Mouse (Mus musculus) layer of hippocampus, postnatal 25 days (tissue): ENCODE results near the gene Qk. TPM values are rescaled to one million over a fixed set of nuclear protein-coding genes. Genes with fewer than 3 reads are reported as not detected.
A peak's percentile ranks its signal among the peaks of the same experiment; 100 is the strongest.

Source experiments
- DNase-seq, 2 experiments: peaks; one replicate each; pipeline ENCODE4 v3.0.0; 2022; ENCODE audit warnings: mixed read lengths in 2 of 2, low spot score in 1 of 2; ENCODE audit errors: extremely low spot score in 1 of 2
- total RNA-seq, 2 experiments: library from RNA; stranded (reverse); gene quantifications; 2 replicates each; pipeline ENCODE4 v1.2.3; 2021

Gene Qk
- total RNA-seq, 2 experiments from 2014 or later, result 413 to 454 TPM

DNA sequence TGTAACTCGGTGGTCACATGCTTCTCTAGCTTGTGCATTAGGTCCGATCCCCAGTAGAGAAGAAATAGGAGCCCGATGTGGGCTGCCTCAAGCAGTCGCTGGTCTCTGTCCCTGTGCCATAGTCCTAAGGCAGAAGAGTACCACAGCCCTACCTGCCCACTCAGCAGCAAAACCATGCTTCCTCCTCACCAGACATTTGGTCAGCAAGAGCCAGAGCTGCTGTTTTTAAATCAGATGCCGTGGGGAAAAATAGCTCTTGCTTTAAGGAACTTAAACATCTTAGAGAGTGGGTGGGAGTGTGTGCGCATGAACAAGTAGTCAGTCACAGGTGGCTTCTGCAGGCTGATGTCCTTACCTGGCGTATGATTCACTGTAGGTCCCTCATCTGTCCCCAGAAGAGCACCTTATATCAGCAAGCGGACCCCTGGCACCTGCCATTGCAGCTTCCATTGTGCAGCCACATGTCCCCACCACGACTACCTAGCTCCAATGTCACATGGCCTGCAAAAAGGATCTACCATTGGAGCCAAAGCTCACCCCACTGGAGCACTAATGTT lies 9.0 kb upstream of the Qk start:
- DNase-seq, result peak in 1 of 2 experiments; percentile 10

GRCm38 (mm10) chr17:10327584-10328210 lies 8.0 kb upstream of the Qk start:
- peak in 1 of 2 experiments; percentile 7 for DNase-seq

- DNase-seq, result peak in 1 of 2 experiments; percentile 6
Measured at GRCm38 (mm10) chr17:10326596-10327045, 7.0 kb upstream of the Qk start.

DNA sequence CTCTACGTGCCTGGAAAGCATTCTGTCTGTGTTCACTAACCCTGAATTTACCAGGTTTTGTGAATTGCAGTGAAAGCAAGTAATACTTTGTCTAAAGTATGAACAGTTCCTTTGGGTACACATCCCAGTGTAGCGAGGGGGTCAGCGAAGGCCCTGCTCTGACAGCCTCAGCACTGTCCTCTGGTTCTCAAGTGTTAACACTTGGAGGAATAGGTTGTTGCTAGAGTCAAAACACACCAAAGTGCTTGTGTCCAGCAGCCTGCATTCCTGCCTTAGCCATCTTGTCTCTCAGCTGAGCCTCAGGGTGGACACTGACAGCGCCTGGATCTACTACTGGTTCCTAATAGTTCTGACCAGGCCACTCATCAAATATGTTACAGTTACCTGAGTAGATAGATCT lies 6.3 kb upstream of the Qk start:
- peak in 1 of 2 experiments; percentile 6 for DNase-seq

DNA sequence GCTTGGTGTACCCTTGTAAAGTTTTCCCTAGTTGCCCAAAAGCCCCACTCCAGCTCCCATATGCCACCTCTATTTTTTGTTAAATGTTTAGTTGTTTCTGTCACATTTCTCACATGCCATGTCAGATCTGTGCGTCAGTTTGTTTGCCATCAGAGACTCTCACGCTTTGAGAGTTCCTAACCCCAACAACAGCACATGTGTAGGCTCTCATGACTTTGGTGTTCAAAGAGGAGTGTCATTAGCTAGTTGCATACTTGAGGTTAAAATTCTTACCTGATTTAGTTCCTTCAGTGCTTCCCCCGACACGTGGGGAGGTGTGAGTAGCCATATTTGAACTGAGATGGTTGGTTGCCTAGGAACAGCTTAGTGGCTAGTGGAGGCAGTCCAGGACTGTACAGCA lies 2.1 kb upstream of the Qk start:
- no peak for DNase-seq

DNA sequence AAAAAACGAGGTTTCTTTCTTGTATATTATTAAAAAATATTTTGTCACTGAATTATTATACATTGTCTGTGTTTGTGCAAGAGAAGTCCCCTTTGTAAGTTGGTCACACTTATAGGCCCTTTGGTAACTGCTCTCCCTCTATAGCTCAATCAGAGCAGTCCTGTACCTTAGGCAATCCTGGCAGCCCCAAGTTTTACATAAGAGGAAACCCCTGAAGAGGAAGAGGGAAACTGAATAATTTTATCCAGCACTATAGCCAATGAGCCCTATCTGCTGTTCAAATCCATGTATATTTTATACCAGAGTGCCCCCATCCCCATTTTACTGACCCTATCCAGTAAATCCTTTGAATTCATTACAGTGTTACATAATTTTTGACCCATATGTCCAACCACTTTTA lies 1.4 kb upstream of the Qk start:
- no peak for DNase-seq

DNA sequence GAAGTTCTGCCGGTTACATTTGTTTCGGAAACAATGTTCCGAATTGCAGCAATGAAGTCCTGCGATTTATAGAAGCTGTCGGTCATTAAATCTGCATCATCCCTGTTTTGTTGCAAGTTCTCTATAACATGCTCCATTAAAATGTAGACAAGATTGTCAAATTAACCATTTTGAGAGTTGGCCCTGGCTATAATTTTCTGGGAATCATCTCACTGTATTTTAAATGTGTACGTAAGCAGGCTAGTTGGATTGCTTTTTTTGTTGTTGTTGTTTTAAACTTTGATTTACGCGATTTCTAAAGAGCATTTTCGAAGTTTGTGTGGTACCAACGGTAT lies 769 bp upstream of the Qk start:
- DNase-seq, result no peak

- DNase-seq, result no peak
Measured at GRCm38 (mm10) chr17:10319431-10319684, 296 bp downstream of the Qk start.

GRCm38 (mm10) chr17:10318561-10319430 lies 858 bp downstream of the Qk start:
- DNase-seq, result peak in 1 of 2 experiments; percentile 64

DNA sequence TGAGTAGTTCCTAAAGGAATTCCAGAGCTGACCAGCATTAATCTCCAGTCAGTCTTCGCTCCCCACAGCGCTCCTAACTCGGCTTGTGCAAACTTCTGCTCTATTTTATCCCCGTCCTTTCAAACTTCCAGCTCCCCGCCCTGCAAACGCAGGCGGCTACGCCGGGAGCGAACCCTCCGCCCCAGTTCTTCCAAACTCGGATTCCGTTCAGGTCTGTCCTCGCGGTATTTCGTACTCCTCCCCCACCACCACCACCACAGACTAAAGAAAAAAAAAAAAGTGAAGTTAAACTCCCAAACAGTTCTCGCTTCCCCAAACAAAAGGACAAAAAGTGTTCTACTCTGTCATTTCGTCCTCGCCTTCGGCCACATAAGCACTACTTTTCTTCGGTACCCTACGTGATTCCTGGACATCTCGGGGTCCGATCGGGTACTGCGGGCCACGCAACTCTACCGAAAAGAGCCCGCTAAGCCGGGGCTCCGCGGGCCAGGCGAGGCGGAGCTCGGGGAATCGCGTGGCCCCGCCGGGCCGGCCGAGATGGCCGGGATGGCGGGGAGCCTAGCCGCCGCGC lies 1.6 kb downstream of the Qk start:
- no peak for DNase-seq

GRCm38 (mm10) chr17:10317186-10317585 lies 2.5 kb downstream of the Qk start:
- peak in 1 of 2 experiments; percentile 62 for DNase-seq

DNA sequence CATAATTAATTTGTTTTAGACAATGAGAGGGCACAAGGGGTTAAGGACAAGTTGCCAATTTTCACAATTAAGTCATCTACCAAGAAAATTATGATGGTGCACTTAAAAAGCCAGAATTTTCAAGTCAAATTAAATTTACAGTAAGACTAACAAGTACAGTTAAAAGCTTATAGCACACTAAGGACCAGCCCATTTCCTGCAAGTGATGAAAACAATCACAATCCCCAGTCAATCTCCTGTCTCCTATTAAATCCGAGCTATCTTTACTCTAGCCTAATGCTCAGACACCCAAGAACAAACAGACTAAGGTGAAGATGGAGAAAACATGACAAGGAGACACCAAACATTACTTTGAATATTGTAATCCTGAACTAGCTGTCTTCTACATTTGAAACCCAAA lies 3.2 kb downstream of the Qk start:
- DNase-seq, result no peak

DNA sequence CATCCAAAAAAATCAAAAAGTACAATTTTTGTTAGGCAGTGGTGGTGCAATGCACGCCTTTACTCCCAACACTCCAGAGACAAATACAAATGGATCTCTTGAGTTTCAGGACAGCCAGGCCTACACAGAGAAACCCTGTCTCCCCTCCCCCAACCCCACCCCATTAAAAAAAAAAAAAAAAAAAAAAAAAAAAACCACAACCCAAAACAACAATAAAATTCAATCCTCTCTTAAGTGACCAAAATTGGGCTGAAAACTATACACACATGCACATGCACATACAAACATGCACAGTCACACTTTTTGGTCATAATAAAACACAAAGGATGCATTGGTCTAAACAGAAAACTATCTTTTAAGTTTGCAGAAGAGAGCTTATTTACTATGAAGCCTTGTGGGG lies 9.6 kb downstream of the Qk start:
- DNase-seq, result no peak

DNA sequence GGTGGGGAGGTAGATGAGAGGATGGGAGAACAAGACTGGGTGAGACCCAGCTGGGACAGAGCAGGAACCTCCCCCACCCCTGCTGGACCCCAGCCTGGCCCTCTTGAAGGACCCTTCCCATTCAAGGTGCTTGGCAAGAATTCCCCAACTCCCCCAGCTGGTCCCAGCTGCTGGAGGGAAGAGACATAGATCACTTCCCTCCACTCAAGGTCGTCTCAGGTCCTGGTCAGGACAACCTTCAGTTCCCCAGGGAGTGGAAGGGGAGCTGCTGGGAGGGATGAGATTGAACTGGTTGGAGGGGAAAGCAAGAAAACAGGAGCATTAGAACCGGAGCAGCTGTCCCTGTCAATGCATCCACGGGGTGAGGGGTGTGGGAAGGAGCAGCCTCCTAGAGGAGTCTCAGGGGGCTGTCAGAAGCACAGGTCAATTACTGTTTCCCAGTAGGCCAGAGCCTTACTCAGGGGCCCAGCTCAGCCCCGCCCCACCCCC lies 10.5 kb downstream of the Qk start:
- no peak for DNase-seq

DNA sequence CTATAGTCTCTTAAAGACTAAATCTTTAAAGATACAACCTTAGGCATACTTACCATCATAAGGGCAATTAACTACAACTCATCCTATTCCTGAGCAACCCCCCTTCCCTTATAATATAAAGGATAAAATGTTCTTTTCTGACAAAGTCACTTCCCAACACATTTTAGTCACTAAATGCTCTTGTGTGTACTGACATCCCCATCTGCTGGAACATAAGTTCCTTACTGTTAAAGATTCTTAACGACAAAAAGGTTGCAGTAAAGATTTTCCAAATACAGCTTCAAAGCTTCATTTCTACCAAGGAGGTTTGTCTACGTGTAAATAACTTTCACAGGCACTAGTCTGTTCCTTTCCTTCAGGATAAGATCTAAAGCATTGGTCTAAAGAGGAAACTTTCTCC lies 13.2 kb downstream of the Qk start:
- no peak for DNase-seq

DNA sequence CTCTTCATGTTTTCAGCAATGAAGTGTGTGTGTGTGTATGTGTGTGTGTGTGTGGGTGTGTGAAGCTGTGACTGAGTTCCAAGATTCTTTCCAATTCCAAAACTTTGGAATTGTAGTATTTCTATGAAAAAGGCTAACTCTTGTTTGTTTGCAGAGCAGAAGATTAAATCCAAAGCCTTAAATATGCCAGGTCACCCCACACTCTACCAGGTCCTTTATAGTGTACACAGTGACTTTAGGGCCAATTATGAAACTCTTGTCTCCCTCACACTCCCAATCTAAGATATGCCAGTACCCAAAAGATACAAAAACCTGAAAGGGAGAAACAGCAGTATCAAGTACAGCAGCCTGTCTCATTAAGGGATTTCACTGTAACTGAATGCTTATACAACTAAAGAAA lies 15.7 kb downstream of the Qk start:
- DNase-seq, result no peak

DNA sequence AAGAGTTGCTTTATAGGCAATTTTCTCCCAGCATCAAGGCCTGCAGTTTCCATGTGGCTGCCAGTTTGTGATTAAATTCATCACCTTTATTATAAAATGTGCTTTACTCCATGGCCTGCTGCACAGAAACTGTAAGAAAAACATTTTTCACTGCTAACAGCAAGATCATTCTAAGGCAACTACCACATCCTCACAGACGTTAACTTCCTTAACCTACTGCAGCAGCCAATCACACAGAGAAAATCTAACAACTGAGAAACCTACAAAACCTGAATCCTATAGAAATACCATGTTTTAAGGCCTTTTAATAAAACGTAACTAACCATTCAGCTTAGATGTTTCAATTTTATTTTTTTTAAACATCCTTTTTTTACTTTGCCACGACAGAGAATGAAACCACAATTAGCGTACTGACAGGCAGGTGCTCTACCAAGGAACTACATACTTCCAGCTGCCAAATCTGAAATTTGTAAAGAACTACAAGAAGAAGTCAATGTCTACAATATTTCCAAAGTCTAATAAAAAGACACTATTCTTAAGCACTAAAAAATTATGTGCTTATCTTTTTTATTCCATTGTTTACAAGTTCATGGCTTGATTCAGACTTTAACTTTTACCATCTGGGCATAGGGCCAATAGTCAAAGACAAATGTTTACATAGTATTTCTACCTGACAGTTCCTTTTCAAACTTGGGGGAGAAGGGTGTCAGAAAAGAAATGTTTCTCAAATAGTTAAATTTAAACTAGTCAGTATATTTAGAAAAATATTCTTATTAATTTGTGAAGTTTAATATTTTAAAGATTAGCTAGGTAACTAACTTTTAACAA lies 18.5 kb downstream of the Qk start:
- DNase-seq, result no peak

DNA sequence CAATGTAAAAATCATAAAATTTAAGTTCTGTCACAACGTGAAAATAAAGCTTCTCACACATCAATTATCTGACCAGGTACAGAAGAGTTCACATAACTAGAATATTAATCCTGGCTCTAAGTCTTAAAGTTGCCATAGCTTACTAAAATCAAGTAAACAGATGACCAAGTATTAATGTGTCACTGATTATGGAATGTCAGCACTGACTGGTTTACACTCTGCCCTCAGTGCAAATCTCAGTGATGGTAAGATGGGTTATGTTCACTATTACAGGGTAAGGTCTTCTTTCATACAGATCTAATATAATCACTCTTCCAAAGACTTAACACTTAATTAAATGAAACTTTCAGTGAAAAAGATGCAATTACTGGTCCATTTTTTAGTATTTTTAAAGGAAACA lies 20.3 kb downstream of the Qk start:
- no peak for DNase-seq

DNA sequence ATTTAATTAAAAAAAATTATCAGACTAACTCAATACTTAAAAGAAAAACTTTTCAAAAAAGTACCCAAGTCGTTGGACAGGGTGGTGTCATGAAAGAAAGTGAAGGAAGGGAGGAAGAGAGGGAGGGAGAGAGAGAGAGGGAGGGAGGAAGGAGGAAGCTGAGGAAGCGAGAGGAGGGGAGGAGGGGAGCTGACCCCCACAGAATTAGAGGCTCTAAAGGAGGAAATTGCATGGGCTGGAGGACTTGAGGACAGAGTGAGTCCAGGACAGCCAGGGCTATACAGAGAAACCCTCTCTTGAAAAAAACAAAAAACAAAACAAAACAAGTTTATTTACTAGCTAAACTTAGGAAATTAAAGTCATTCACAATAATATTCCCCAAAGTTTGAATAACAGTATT lies 27.1 kb downstream of the Qk start:
- no peak for DNase-seq

- no peak for DNase-seq
Measured at GRCm38 (mm10) chr17:10284772-10285171, 34.9 kb downstream of the Qk start.

DNA sequence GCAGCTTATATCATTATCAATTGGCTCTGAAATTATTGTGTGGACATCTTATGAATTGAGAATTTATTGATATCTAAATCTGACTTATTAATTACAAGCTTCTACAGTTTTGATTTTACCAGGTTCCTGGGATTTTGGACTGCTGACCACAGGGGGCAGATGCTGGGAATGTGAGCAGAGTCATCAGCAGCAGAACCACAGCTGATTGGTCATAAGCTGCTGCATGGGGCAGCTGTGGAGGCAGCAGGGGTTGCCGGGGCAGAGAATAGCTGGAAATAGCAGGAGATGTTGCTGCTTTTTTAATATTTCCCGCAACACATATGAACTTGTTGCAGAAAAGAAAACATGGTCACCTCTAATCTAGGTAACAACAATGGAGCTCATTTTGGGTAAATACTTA lies 40.1 kb downstream of the Qk start:
- no peak for DNase-seq
